Mouse (Mus musculus) cerebellum, adult 18-20 months (tissue): ENCODE results near the gene Rnf185.

Experiments
- DNase-seq, 2 experiments: peaks; one replicate each; pipeline ENCODE4 v3.0.0; 2021

Rnf185 gene

GRCm38 (mm10) chr11:3392526-3392925 is 59.6 kb downstream of the Rnf185 start:
- no peak for DNase-seq

- DNase-seq, result no peak
Observed at GRCm38 (mm10) chr11:3390789-3391188, 61.4 kb downstream of the Rnf185 start.

DNA sequence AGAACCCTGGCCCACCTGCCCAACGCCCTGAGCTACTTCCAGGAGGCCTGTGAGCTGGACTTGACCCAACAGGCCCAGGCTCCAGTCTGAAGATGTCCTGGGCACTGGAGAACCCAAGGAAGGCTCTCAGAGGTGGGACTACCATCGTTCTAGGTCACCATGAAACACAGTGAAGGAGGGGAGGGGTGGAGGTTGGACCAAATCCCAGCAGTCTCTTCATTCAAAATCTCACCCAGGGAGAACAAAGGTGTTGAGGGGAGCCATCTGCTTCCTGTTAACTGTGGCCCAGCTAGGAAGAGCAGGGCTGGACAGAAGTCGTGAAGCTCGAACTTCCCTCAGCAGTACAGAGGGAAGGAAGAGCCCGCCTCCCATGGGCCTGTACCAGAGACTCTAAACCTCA is 62.2 kb downstream of the Rnf185 start:
- peak; percentile 50 to 56 for DNase-seq

- DNase-seq, result no peak
Observed at GRCm38 (mm10) chr11:3387482-3388196, 64.5 kb downstream of the Rnf185 start.

DNA sequence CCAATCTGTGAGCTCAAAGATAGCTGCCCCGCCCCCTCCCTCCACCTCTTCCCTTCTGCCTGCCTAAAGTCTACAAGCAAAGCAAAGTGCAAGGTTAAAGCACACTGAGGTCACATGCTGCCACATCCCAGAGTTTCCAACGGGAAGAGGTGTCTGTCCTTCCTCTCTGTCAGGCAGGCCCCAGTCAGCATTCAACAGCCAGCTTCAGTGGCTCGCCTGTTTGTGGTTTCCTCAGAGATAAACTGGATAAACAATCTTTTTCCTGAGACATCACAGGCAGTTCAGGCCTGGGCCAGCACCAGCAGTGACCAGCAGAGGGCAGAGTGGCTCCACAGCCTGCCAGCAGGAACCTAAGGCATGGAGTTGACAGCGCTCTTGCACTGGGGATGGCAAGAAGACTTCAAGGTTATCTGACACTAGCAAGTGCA is 65.2 kb downstream of the Rnf185 start:
- DNase-seq, result peak; percentile 88 to 93

DNA sequence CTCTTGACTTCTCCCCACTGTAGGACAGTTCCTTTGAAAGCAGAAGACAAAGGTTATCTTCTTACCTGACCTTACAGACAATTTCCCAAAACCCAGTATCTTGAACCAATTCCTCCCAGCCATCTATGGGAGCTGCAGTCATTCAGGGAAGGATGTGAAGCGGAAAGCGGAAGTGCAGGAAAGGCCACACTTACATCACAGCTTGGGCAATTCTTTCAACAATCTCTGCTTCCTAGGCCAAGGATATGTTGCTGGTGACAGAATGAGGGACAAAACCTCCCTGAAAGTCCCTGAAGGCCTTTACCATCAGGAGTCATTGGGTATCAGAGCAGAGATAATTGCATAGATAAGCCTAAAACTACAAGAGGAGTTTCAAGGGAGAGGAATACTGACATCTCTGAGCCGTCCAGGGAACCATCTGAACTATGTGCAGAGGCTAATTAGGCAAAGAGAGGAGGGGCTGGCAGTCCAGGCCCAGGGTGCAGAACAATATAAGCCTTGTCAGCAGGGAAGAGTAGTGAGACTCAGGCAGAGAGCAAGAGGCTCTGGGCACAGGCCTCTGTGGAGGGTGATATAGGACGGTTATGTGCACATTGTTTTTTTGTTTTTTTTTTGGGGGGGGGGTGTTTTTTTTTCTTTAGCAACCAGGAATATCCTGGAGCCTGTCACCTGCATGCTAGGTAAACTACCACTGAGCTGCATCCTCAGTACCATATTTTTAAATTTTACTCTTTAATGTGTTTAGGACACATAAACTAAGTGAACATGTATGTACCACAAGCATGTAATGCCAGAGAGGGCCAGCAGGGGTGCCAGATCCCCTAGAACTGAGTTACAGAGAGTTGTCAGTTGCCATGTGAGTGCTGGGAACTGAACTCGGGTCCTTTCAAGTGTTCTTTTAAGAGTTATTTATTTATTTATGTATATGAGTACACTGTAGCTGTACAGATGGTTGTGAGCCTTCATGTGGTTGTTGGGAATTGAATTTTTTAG is 69.3 kb downstream of the Rnf185 start:
- DNase-seq, result no peak

DNA sequence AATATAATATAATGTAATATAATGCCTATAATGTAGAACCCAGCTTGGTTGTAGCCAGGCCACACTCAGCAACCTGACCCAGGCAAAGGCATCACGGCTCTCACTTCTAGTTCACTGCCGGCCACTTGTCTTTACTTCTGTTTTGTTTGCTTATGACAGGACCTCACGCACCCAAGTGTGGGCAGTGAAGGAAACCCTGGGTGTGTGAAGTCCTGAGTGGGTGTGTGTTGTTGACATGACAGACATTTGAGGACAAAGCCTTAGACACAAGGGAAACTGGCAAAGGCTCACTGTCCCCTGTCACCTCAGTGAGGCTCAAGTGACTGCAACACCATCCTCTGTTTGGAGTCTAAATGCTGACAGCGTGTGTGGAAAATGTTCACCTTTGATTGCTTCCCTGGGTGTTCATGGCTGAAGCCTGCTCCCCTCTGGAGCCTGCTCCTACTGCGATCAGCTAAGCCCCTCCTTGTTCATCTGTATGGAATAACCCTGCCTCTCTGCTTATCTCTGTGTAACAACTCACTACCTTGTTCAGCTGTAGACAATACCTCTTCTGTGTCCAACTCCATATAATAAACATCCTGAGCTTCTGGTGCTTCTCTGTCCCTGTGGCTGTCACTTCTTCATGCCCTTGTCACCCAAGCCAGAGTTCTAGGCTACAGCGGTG is 70.9 kb downstream of the Rnf185 start:
- DNase-seq, result no peak

GRCm38 (mm10) chr11:3379427-3379826 is 72.7 kb downstream of the Rnf185 start:
- no peak for DNase-seq

DNA sequence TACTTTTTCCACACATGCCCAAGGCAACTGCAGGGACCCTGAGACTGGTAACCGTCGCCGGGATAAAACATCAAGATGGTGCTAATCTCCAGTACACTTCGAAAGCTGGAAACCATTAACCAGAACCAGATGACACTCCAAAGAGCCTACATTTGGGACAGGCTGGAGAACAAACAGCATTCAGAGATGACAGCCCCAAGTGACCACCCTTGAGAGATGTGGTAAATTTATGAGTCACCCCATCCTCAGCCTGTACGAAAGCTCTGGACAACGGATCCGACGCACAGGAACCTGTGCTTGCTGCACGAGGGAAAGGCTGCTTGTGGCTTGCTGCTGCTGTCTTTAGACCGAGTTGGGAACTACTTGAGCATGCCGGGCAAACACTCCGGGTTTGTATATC is 77.4 kb downstream of the Rnf185 start:
- DNase-seq, result no peak

DNA sequence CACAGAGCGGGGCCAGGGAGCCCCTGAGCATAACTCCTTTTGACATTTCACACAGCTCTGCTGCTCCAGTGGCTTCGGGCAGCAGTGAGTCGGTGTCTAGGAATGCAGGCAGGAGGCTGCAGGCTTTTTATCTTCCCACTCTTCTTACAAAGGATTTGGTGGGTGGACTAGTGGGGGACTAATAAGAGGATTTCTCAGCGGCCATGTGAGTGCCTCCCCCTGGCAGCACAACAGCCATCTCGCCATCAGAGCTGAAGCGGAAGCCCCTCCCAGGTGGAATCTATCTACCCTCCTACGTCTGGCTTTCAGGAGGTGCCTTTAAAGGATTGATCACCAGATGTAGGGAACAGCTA is 77.9 kb downstream of the Rnf185 start:
- DNase-seq, result no peak

- no peak for DNase-seq
Observed at GRCm38 (mm10) chr11:3373591-3374292, 78.4 kb downstream of the Rnf185 start.

DNA sequence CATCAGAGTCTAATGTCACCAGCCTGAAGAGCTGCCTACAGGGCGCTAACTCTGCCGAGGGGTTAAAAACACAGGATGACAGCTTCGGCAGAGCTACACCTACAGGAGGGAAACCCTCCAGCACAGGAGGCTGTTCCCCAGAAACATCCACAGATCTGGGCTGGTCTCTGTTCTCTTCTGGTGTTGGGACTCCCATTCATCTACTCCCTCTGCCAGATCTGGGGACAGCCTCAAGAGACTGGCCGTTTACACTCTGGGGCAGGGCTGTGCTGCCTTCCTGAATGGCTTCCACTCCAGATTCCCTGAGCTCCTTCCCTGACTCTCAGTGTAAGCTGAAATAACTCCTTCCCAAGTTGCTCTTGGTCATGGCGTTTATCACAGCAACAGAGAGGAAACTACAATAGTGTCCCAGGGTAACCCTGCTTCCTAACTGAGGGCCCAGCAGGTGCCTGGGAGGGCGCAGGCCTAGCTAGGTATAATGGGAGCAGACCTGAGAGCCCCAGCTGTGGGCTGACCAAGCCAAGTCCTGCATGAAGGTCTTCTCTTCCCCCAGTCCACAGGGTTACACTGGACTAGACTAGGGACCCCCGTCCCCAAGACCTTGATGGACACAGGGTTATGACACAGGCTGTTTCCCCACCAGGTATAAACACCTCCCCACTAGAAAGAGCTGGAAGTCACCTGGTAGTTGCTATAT is 80.4 kb downstream of the Rnf185 start:
- peak in 1 of 2 experiments; percentile 23 for DNase-seq

GRCm38 (mm10) chr11:3370928-3371598 is 81.1 kb downstream of the Rnf185 start:
- peak; percentile 84 to 92 for DNase-seq

GRCm38 (mm10) chr11:3370162-3370561 is 82.0 kb downstream of the Rnf185 start:
- DNase-seq, result no peak

- no peak for DNase-seq
Observed at GRCm38 (mm10) chr11:3369449-3369848, 82.7 kb downstream of the Rnf185 start.

- no peak for DNase-seq
Observed at GRCm38 (mm10) chr11:3368983-3369382, 83.2 kb downstream of the Rnf185 start.

DNA sequence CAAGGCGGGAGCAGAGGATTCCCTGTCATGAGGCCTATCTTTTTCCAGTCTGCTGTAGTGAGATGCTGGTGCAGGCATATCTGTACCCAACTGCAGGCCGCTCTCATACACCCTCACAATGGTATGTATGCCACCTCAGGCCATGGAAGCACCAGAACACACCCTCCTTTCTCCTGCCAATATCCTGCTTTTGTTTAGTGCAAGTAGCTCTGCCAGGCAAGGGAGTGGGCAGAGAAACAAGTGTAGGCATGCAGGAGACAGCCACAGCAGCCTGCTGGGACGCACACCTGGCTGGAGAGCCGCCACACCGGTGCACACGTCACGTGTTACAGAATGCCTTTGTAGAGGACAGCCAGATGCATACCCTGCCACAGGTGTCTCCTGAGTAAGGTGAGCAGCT is 85.8 kb downstream of the Rnf185 start:
- DNase-seq, result no peak
